Mouse (Mus musculus) lung, embryonic 16.5 days (tissue): ENCODE data around the gene Il4i1. TPM values are rescaled to one million over a fixed set of nuclear protein-coding genes. Genes with fewer than 3 reads are reported as not detected.

ENCODE experiments used
- ATAC-seq: fragments of 200-750 bp; cut with Nextera tagmentation; 2 replicates; pipeline ENCODE4 v1.8.0; 2017; ENCODE audit warnings: low read depth, mild to moderate bottlenecking, moderate library complexity
- H3K27ac ChIP-seq: fragments of 300-500 bp; sonication (generic); 2 replicates; pipeline ENCODE4 v1.5.1; 2014; ENCODE audit warnings: mild to moderate bottlenecking, control low read depth, low read length
- H3K27me3 ChIP-seq: fragments of 300-500 bp; sonication (generic); 2 replicates; pipeline ENCODE4 v1.6.1; 2014; ENCODE audit warnings: low read depth, low read length, mixed read lengths; ENCODE audit not compliant: control insufficient read depth, insufficient read depth
- H3K36me3 ChIP-seq: fragments of 300-500 bp; sonication (generic); 2 replicates; pipeline ENCODE4 v1.6.1; 2014; ENCODE audit warnings: low read length; ENCODE audit not compliant: control insufficient read depth, insufficient read depth
- H3K4me1 ChIP-seq: fragments of 300-500 bp; sonication (generic); replicated peaks from 2 replicates; pipeline ENCODE4 v1.6.1; 2014; ENCODE audit warnings: low read length, mixed read lengths; ENCODE audit not compliant: control insufficient read depth, insufficient read depth
- H3K4me2 ChIP-seq: fragments of 300-500 bp; sonication (generic); 2 replicates; pipeline ENCODE4 v1.6.1; 2014; ENCODE audit warnings: low read depth, low read length, control low read depth
- H3K4me3 ChIP-seq: fragments of 300-500 bp; sonication (generic); 2 replicates; pipeline ENCODE4 v1.5.1; 2014; ENCODE audit warnings: mild to moderate bottlenecking, low read length, control low read depth
- H3K9ac ChIP-seq: fragments of 300-500 bp; sonication (generic); 2 replicates; pipeline ENCODE4 v1.6.1; 2014; ENCODE audit warnings: low read length, control low read depth
- H3K9me3 ChIP-seq: fragments of 300-500 bp; sonication (generic); 2 replicates; pipeline ENCODE4 v1.6.1; 2016; ENCODE audit warnings: low read length; ENCODE audit not compliant: control insufficient read depth
- WGBS: fragments of 180-500 bp; shearing (Covaris S2); extraction: QIAGEN DNeasy Blood & Tissue Kit; methylation state at CpG from one replicate; pipeline ENCODE4 v1.1.7; 2014; 5-methylcytosine and 5-hydroxymethylcytosine counted together
- polyA plus RNA-seq: library from polyadenylated mRNA; unstranded; fragments of >200 nt; fragmentation: Nextera tagmentation; extraction: Ambion mirVana; gene quantifications from 2 replicates; pipeline ENCODE4 v1.2.1, GENCODE M21; 2015

Il4i1 gene
- polyA plus RNA-seq, 1 experiment from 2014 or later: 1.4 TPM

- Histone ChIP-seq H3K4me3 (no peak overlapping the region), H3K4me1 (peaks cover 8% of the 10 kb centered on the region; the same call in 1 of the 2 replicates), H3K9me3 (no peaks in the 10 kb centered on the region), H3K4me2 (no peak overlapping the region), H3K27ac (no peak overlapping the region), H3K9ac (no peak overlapping the region), H3K36me3 (peaks cover 29% of the 10 kb centered on the region), H3K27me3 (no peaks in the 10 kb centered on the region)
- 80% methylated on average over 3 of the region's 3 CpGs for WGBS
- ATAC-seq: no peak
These were observed 10.6 kb downstream of the Il4i1 start for GRCm38 (mm10) chr7:44826771-44827170.

GRCm38 (mm10) chr7:44828706-44829105 is 12.5 kb downstream of the Il4i1 start:
- 89% methylated on average over 5 of the region's 5 CpGs for WGBS
- H3K4me1 ChIP-seq: peaks cover 8% of the 10 kb centered on the region
- no peak overlapping the region for H3K4me3 ChIP-seq
- no peaks in the 10 kb centered on the region for H3K27me3 ChIP-seq
- no peaks in the 10 kb centered on the region for H3K9me3 ChIP-seq
- H3K4me2 ChIP-seq: no peak overlapping the region
- ATAC-seq: no peak
- H3K27ac ChIP-seq: no peak overlapping the region
- no peak overlapping the region for H3K9ac ChIP-seq
- peaks cover 29% of the 10 kb centered on the region for H3K36me3 ChIP-seq

GRCm38 (mm10) chr7:44832763-44833162 is 16.6 kb downstream of the Il4i1 start:
- no peak overlapping the region for H3K27ac ChIP-seq
- no peaks in the 10 kb centered on the region for H3K9me3 ChIP-seq
- H3K9ac ChIP-seq: no peak overlapping the region

GRCm38 (mm10) chr7:44835373-44836015 is 19.3 kb downstream of the Il4i1 start:
- no peak for ATAC-seq
- Histone ChIP-seq H3K9me3 (no peaks in the 10 kb centered on the region), H3K4me2 (no peak overlapping the region), H3K27ac (no peak overlapping the region), H3K4me1 (peaks cover 20% of the 10 kb centered on the region), H3K9ac (no peak overlapping the region), H3K4me3 (no peak overlapping the region), H3K27me3 (peaks cover 7% of the 10 kb centered on the region), H3K36me3 (peaks cover 10% of the 10 kb centered on the region)
- 91% methylated on average over 1 of the region's 1 CpGs for WGBS

More at GRCm38 (mm10) chr7:44832763-44833162, 16.6 kb downstream of the Il4i1 start:
- ATAC-seq: no peak
- H3K36me3 ChIP-seq: peaks cover 29% of the 10 kb centered on the region
- H3K4me1 ChIP-seq: peaks cover 7% of the 10 kb centered on the region; the same call in 1 of the 2 replicates
- no peak overlapping the region for H3K4me2 ChIP-seq
- H3K4me3 ChIP-seq: no peak overlapping the region
- no peaks in the 10 kb centered on the region for H3K27me3 ChIP-seq
- 42% methylated on average over 4 of the region's 4 CpGs for WGBS

GRCm38 (mm10) chr7:44836016-44836404 is 19.8 kb downstream of the Il4i1 start:
- H3K4me3 ChIP-seq: no peak overlapping the region
- ATAC-seq: no peak
- H3K36me3 ChIP-seq: peaks cover 8% of the 10 kb centered on the region
- no peak overlapping the region for H3K27ac ChIP-seq
- H3K4me2 ChIP-seq: no peak overlapping the region
- 36% methylated on average over 3 of the region's 3 CpGs for WGBS
- H3K4me1 ChIP-seq: peaks cover 20% of the 10 kb centered on the region
- H3K9ac ChIP-seq: no peak overlapping the region
- H3K27me3 ChIP-seq: peaks cover 12% of the 10 kb centered on the region
- no peaks in the 10 kb centered on the region for H3K9me3 ChIP-seq

GRCm38 (mm10) chr7:44836423-44837053 is 20.4 kb downstream of the Il4i1 start:
- WGBS: 77% methylated on average over 9 of the region's 9 CpGs
- no peak for ATAC-seq
- H3K27ac ChIP-seq: no peak overlapping the region

GRCm38 (mm10) chr7:44838073-44838472 is 21.9 kb downstream of the Il4i1 start:
- Histone ChIP-seq H3K4me1 (peaks cover 18% of the 10 kb centered on the region), H3K9ac (no peak overlapping the region), H3K27ac (no peak overlapping the region), H3K4me3 (no peak overlapping the region), H3K27me3 (peaks cover 12% of the 10 kb centered on the region), H3K4me2 (no peak overlapping the region), H3K9me3 (no peaks in the 10 kb centered on the region), H3K36me3 (peaks cover 15% of the 10 kb centered on the region)
- WGBS: 87% methylated on average over 6 of the region's 6 CpGs
- no peak for ATAC-seq

More at GRCm38 (mm10) chr7:44836423-44837053, 20.4 kb downstream of the Il4i1 start:
- Histone ChIP-seq H3K4me3 (no peak overlapping the region), H3K27me3 (peaks cover 12% of the 10 kb centered on the region), H3K4me1 (peaks cover 20% of the 10 kb centered on the region), H3K9ac (no peak overlapping the region), H3K4me2 (no peak overlapping the region), H3K36me3 (peaks cover 7% of the 10 kb centered on the region), H3K9me3 (no peaks in the 10 kb centered on the region)

GRCm38 (mm10) chr7:44839171-44839490 is 22.9 kb downstream of the Il4i1 start:
- peaks cover 17% of the 10 kb centered on the region for H3K4me1 ChIP-seq
- no peak for ATAC-seq
- H3K4me3 ChIP-seq: peak overlapping the region; percentile 40; the same call in 1 of the 2 replicates
- H3K27me3 ChIP-seq: peaks cover 12% of the 10 kb centered on the region
- no peaks in the 10 kb centered on the region for H3K9me3 ChIP-seq
- 30% methylated on average over 11 of the region's 11 CpGs for WGBS
- peak overlapping the region; percentile 62 for H3K9ac ChIP-seq
- H3K4me2 ChIP-seq: peak overlapping the region; percentile 67
- H3K27ac ChIP-seq: no peak overlapping the region
- peaks cover 24% of the 10 kb centered on the region for H3K36me3 ChIP-seq

- Histone ChIP-seq H3K4me1 (peaks cover 17% of the 10 kb centered on the region), H3K9me3 (no peaks in the 10 kb centered on the region), H3K4me3 (peak overlapping the region; percentile 40), H3K4me2 (peak overlapping the region; percentile 67), H3K27ac (no peak overlapping the region), H3K9ac (peak overlapping the region; percentile 62), H3K27me3 (peaks cover 12% of the 10 kb centered on the region), H3K36me3 (peaks cover 29% of the 10 kb centered on the region)
- ATAC-seq: peak; percentile 53
- 3% methylated on average over 57 of the region's 58 CpGs for WGBS
These were observed 23.5 kb downstream of the Il4i1 start for GRCm38 (mm10) chr7:44839491-44840191.
